8 mouse cellular contexts compared by ENCODE assay signal in genomic region chr9:44605616-44606165, GRCm38 (mm10). TPM values are rescaled to one million over a fixed set of nuclear protein-coding genes. Genes with fewer than 3 reads are reported as not detected.
DNase-seq lines count a peak whose midpoint lies in the region; ATAC-seq lines count a peak whose summit lies in the region.

No protein-coding gene starts in this region.

- H3K9me3 ChIP-seq in forebrain, embryonic 12.5 days = no peaks in the 10 kb centered on the region
- H3K9me3 ChIP-seq in liver, embryonic 11.5 days (ENCODE audit: control insufficient read depth, low read length) = no peaks in the 10 kb centered on the region

- peaks cover 31% of the 10 kb centered on the region for H3K4me1 ChIP-seq in forebrain, embryonic 12.5 days
- H3K4me1 ChIP-seq in liver, embryonic 11.5 days (replicated peaks; ENCODE audit: control insufficient read depth, insufficient read depth, low read length) = peaks cover 20% of the 10 kb centered on the region

- peak overlapping the region; percentile 100 for H3K9ac ChIP-seq in forebrain, embryonic 12.5 days
- peak overlapping the region; percentile 100 for H3K9ac ChIP-seq in liver, embryonic 11.5 days (ENCODE audit: low read depth, low read length)

- H3K27ac ChIP-seq in forebrain, embryonic 12.5 days = peak overlapping the region; percentile 99
- peak overlapping the region; percentile 94 for H3K27ac ChIP-seq in liver, embryonic 11.5 days (ENCODE audit: low read depth, low read length)

- no peak for ATAC-seq in forebrain, embryonic 12.5 days (ENCODE audit: low FRiP score)
- no peak for ATAC-seq in liver, embryonic 11.5 days (replicated peaks; ENCODE audit: low FRiP score)

- H3K4me3 ChIP-seq in forebrain, embryonic 12.5 days (replicated peaks) = peak overlapping the region; percentile 88
- H3K4me3 ChIP-seq in liver, embryonic 11.5 days (ENCODE audit: low read depth, low read length) = peak overlapping the region; percentile 92

- H3K27me3 ChIP-seq in forebrain, embryonic 12.5 days = no peaks in the 10 kb centered on the region
- H3K27me3 ChIP-seq in liver, embryonic 11.5 days (replicated peaks; ENCODE audit: control insufficient read depth, insufficient read depth, low read length) = no peaks in the 10 kb centered on the region

- peak overlapping the region; percentile 70 for H3K4me2 ChIP-seq in forebrain, embryonic 12.5 days
- peak overlapping the region; percentile 66 for H3K4me2 ChIP-seq in liver, embryonic 11.5 days

- peaks cover 32% of the 10 kb centered on the region for H3K36me3 ChIP-seq in forebrain, embryonic 12.5 days (replicated peaks)
- H3K36me3 ChIP-seq in liver, embryonic 11.5 days (ENCODE audit: control insufficient read depth, insufficient read depth, low read length) = peaks cover 23% of the 10 kb centered on the region

- WGBS in forebrain, embryonic 12.5 days = under 1% methylated on average over 13 of the region's 13 CpGs
- WGBS in liver, embryonic 11.5 days = under 1% methylated on average over 13 of the region's 13 CpGs

- peak; percentile 57 for DNase-seq in kidney, adult 9 months
- no peak for DNase-seq in kidney, adult 11 months
- DNase-seq in MN1 (ENCODE audit: low spot score) = peak; percentile 21
- DNase-seq in liver, embryonic 11.5 days (ENCODE audit: low spot score) = peak; percentile 41
- peak; percentile 60 for DNase-seq in retina, postnatal 1 day
- no peak for DNase-seq in layer of hippocampus, adult 11-12 months (ENCODE audit: low spot score)
- no peak for DNase-seq in right cerebral cortex, postnatal 10 days (ENCODE audit: low spot score in 2 of 2)

RNA-seq across cellular contexts. Expression of gene Ddx6, which starts 1.0 kb away (rescaled TPM):
- polyA plus RNA-seq in forebrain, embryonic 12.5 days (2016; fragmentation: Nextera tagmentation; extraction: Ambion mirVana) = 22.8 and 24.4 TPM in 2 replicates
- polyA plus RNA-seq in liver, embryonic 11.5 days (2014; fragmentation: Nextera tagmentation; extraction: Ambion mirVana) = 8.4 and 10.2 TPM in 2 replicates

RNA-seq across cellular contexts. Expression of gene Cxcr5, which starts 44.0 kb away (rescaled TPM):
- 0.27 TPM in 1 of 2 replicates, not detected in the other for polyA plus RNA-seq in forebrain, embryonic 12.5 days (2016; fragmentation: Nextera tagmentation; extraction: Ambion mirVana)
- 0.47 TPM in 1 of 2 replicates, not detected in the other for polyA plus RNA-seq in liver, embryonic 11.5 days (2014; fragmentation: Nextera tagmentation; extraction: Ambion mirVana)

Comparison
In these comparisons a context has a peak if more than half of its experiments do, and no peak if none do; other contexts are left out.
1. DNase-seq: peak in kidney, adult 9 months (single experiment), MN1 (single experiment), liver, embryonic 11.5 days (single experiment) and retina, postnatal 1 day (single experiment); none in kidney, adult 11 months (single experiment), layer of hippocampus, adult 11-12 months (single experiment) and right cerebral cortex, postnatal 10 days (0 of 2).